Mouse (Mus musculus) limb, embryonic 14.5 days (tissue): ENCODE measurements around the gene Dctn3. TPM values are rescaled to one million over a fixed set of nuclear protein-coding genes. Genes with fewer than 3 reads are reported as not detected.

Source experiments
- ATAC-seq: fragments of 200-750 bp; cut with Nextera tagmentation; 2 replicates; pipeline ENCODE4 v1.8.0; 2017; ENCODE audit warnings: low read depth, moderate number of reproducible peaks, moderate TSS enrichment; ENCODE audit not compliant: low FRiP score
- DNase-seq: peaks from one replicate; pipeline ENCODE4 v3.0.0-alpha.2; 2015; ENCODE audit warnings: low spot score
- H3K27ac ChIP-seq: fragments of 300-500 bp; sonication (generic); replicated peaks from 2 replicates; pipeline ENCODE4 v1.5.1; 2014; ENCODE audit warnings: low read depth, mild to moderate bottlenecking, low read length, moderate library complexity, mixed read lengths
- H3K27me3 ChIP-seq: fragments of 300-500 bp; sonication (generic); 2 replicates; pipeline ENCODE4 v1.6.1; 2014; ENCODE audit warnings: low read length, mixed read lengths; ENCODE audit not compliant: control insufficient read depth, insufficient read depth
- H3K36me3 ChIP-seq: fragments of 300-500 bp; sonication (generic); 2 replicates; pipeline ENCODE4 v1.6.1; 2014; ENCODE audit warnings: mild to moderate bottlenecking, low read length, moderate library complexity, mixed read lengths; ENCODE audit not compliant: control insufficient read depth, insufficient read depth
- H3K4me1 ChIP-seq: fragments of 300-500 bp; sonication (generic); 2 replicates; pipeline ENCODE4 v1.6.1; 2014; ENCODE audit warnings: antibody characterized with exemption, low read length, mixed read lengths; ENCODE audit not compliant: control insufficient read depth, insufficient read depth
- H3K4me2 ChIP-seq: fragments of 300-500 bp; sonication (generic); replicated peaks from 2 replicates; pipeline ENCODE4 v1.6.1; 2014; ENCODE audit warnings: low read depth, mild to moderate bottlenecking, low read length, moderate library complexity; ENCODE audit not compliant: severe bottlenecking
- H3K4me3 ChIP-seq: fragments of 300-500 bp; sonication (generic); replicated peaks from 2 replicates; pipeline ENCODE4 v1.5.1; 2014; ENCODE audit warnings: low read length
- H3K9ac ChIP-seq: fragments of 300-500 bp; sonication (generic); 2 replicates; pipeline ENCODE4 v1.6.1; 2014; ENCODE audit warnings: mild to moderate bottlenecking, low read depth, low read length, moderate library complexity; ENCODE audit not compliant: severe bottlenecking
- H3K9me3 ChIP-seq: fragments of 300-500 bp; sonication (generic); 2 replicates; pipeline ENCODE4 v1.6.1; 2016; ENCODE audit warnings: low read length; ENCODE audit not compliant: control insufficient read depth
- POLR2A ChIP-seq: fragments of 200-500 bp; IDR thresholded peaks from 2 replicates; pipeline ENCODE4 v1.8.0; 2012; ENCODE audit warnings: inconsistent platforms, mild to moderate bottlenecking, moderate library complexity, borderline replicate concordance; ENCODE audit not compliant: insufficient read depth, insufficient read length; ENCODE audit errors: extremely low read depth
- WGBS: fragments of 180-500 bp; shearing (Covaris S2); extraction: QIAGEN DNeasy Blood & Tissue Kit; methylation state at CpG from one replicate; pipeline ENCODE4 v1.1.7; 2014; 5-methylcytosine and 5-hydroxymethylcytosine counted together
- polyA plus RNA-seq, 2 experiments: library from polyadenylated mRNA; depleted of rRNA in 1 of 2; stranded (reverse) in 1 of 2; unstranded in 1 of 2; fragments of >200 nt; fragmentation: Nextera tagmentation in 1 of 2; extraction: Ambion mirVana in 1 of 2; gene quantifications; 2 replicates each; pipeline versions ENCODE4 v1.2.1 to v1.2.3; 2012 to 2014

The Dctn3 gene
- polyA plus RNA-seq, 2 experiments = 70.1 to 99.1 TPM

DNA sequence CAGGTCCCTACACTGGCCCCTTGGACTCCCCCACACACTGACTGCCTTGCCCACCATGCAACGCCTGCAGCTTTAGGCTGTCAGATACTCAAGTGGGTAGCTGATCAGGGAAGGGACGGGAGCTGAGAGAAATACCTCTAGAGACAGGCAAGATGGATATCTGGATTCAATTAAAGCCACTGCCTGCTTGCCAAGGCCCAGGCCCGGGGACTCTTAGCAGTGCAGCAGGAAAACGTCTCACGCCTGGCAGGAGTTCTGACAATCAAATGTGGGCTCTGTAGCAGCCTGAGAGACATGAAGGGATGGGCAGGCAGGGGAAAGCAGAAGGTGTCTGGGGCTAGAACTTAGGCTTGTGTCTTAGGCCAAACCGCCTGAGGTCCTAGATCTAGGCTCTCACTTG is 6.1 kb downstream of the Dctn3 start:
- Histone ChIP-seq H3K4me2 (no peak overlapping the region), H3K4me1 (peaks cover 24% of the 10 kb centered on the region), H3K9ac (no peak overlapping the region; the same call in 1 of the 2 replicates), H3K27me3 (no peaks in the 10 kb centered on the region), H3K9me3 (no peaks in the 10 kb centered on the region), H3K4me3 (no peak overlapping the region), H3K27ac (0 out of 2 replicates have a peak overlapping the region, but pooled peaks have one; percentile 26), H3K36me3 (peaks cover 33% of the 10 kb centered on the region)
- DNase-seq = no peak
- 24% methylated on average over 6 of the region's 6 CpGs for WGBS
- TF ChIP-seq POLR2A = no peak
- no peak for ATAC-seq

DNA sequence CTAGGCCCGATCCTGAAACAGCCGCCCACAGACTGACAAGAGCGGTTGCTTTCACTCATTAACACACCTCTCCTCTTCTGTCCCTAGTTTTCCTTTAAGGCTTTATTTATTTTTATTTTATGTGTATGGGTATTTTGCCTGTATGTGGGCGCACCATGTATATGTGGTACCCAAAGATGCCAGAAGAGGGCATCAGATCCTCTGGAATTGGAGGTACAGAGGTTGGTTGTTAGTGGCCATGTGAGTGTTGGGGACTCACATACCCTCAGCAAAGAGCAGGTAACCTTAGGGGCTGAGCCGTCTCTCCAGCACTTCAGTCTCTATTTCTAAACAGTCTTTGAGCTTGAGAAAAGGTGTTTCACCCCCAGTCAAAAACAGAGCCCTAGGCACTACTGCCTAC is 7.4 kb downstream of the Dctn3 start:
- Histone ChIP-seq H3K36me3 (peaks cover 40% of the 10 kb centered on the region), H3K4me2 (no peak overlapping the region), H3K9ac (no peak overlapping the region), H3K27me3 (no peaks in the 10 kb centered on the region), H3K27ac (no peak overlapping the region), H3K9me3 (no peaks in the 10 kb centered on the region), H3K4me1 (peaks cover 29% of the 10 kb centered on the region), H3K4me3 (no peak overlapping the region)
- no peak for DNase-seq
- no peak for ATAC-seq
- no peak for TF ChIP-seq POLR2A
- 81% methylated on average over 5 of the region's 5 CpGs for WGBS

DNA sequence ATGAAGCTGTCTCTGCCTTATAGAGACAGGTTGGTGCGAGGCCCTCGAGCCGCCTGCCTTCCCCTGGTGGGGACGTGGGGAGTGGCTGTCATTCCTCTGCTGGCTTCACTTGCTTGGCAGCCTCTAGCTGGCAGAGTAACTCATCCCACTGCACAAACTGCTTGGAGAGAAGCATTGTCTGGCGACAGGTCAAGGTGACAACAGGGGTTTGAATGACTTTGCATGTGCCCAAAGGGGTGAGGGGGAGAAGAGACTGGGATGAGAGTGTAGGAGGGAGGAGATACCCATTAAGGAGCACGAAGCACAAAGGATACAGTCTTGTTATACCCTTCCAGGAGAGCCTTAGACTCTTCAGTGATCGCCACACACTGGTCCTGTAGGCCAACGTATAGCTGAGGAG is 7.9 kb downstream of the Dctn3 start:
- no peak overlapping the region for H3K4me2 ChIP-seq
- peaks cover 29% of the 10 kb centered on the region for H3K4me1 ChIP-seq
- H3K9ac ChIP-seq = no peak overlapping the region
- no peaks in the 10 kb centered on the region for H3K27me3 ChIP-seq
- ATAC-seq = no peak
- WGBS = 76% methylated on average over 8 of the region's 8 CpGs
- no peaks in the 10 kb centered on the region for H3K9me3 ChIP-seq
- DNase-seq = no peak
- H3K36me3 ChIP-seq = peaks cover 39% of the 10 kb centered on the region
- no peak for TF ChIP-seq POLR2A
- no peak overlapping the region for H3K4me3 ChIP-seq
- H3K27ac ChIP-seq = no peak overlapping the region

DNA sequence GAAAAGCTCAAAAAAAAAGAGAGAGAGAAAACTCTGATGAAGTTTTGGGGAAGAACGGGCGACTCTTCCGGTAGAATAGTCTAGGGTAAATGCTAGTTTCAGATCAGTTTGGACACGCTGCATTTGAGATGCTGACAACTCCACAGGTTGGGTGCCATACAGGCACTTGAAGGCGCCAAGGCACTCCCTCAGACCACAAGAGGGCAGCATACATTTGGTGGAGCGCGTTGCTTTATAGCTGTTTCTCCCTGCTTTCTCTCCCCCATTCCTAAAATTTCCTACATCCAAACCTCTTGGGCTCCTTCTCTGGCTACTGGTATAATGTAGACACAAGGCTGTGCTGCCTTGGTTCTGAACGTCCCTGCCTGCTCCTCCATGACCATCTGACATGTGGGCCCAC is 8.7 kb downstream of the Dctn3 start:
- peak overlapping the region; percentile 86 for H3K4me3 ChIP-seq
- no peaks in the 10 kb centered on the region for H3K9me3 ChIP-seq
- ATAC-seq = no peak
- peak; percentile 80 for DNase-seq
- H3K27ac ChIP-seq = no peak overlapping the region
- H3K27me3 ChIP-seq = no peaks in the 10 kb centered on the region
- peaks cover 33% of the 10 kb centered on the region for H3K36me3 ChIP-seq
- peak overlapping the region; percentile 71 for H3K4me2 ChIP-seq
- peaks cover 29% of the 10 kb centered on the region for H3K4me1 ChIP-seq
- no peak for TF ChIP-seq POLR2A
- WGBS = 10% methylated on average over 8 of the region's 8 CpGs
- H3K9ac ChIP-seq = no peak overlapping the region

DNA sequence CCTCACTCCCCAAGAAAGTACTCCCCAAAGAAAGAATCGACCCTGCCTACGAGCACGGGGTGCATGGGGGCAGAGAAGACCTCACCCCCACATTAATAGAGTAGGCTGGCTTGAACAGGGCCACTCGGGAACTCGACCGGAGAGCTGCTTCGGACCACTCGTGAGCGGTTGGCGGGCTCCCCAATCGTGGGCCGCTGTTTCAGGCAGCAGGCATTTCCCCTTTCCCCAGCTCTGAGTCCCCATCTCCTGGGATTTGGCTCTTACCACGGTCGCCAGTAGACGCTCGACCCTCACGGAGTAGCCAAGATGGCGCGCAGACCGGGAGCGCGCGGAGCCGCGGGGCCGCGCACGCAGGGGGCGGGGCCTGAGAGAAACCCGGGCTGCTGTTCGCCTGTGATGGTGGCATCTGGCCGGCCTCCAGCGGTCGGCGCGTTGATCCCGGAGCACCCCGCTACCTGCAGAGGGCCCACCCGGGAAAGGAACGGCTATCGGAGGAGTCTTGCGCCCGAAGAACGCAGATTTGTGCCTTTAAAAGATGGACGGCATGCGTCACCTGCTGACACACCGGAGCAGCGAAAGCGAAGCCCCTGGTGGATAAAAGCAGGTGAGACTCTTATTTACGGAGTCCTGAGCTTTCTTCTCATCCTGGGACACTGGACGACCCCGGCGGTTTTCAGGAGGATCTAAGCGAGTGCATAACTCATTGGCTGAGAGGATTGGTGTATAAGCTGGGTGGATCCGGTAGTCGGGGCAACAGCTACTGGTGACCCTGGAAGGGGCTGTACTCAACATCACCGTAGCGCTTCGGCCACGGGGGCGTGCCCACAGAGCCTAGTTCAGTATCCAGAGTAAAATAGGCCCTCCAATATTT is 9.5 kb downstream of the Dctn3 start, which contains the start of gene Rpp25l:
Rpp25l (minus strand) TSS at position 338 of the 871 bp plus-strand sequence.
- H3K36me3 ChIP-seq = peaks cover 25% of the 10 kb centered on the region
- H3K4me3 ChIP-seq = peak within 1 kb of the TSS; percentile 86
- H3K9ac ChIP-seq = peak within 1 kb of the TSS; percentile 92
- H3K4me1 ChIP-seq = peaks cover 29% of the 10 kb centered on the region
- no peaks in the 10 kb centered on the region for H3K27me3 ChIP-seq
- peak; percentile 74 for DNase-seq
- WGBS = under 1% methylated on average over 56 of the region's 61 CpGs
- no peaks in the 10 kb centered on the region for H3K9me3 ChIP-seq
- peak; percentile 96; the same call in 1 of the 2 replicates for TF ChIP-seq POLR2A
- peak; percentile 77 for ATAC-seq
- peak within 1 kb of the TSS; percentile 71 for H3K4me2 ChIP-seq
- H3K27ac ChIP-seq = peak within 1 kb of the TSS; percentile 52; the same call in 1 of the 2 replicates
